Mouse (Mus musculus) thymus, postnatal 36 days (tissue): ENCODE results near the gene Usp7.

ENCODE experiments used
- DNase-seq, 2 experiments: peaks; one replicate each; pipeline ENCODE4 v3.0.0; 2022; ENCODE audit warnings: mixed read lengths in 2 of 2

Usp7 gene

GRCm38 (mm10) chr16:8715513-8716080 lies 76.5 kb downstream of the Usp7 start:
- no peak for DNase-seq

GRCm38 (mm10) chr16:8714851-8715250 lies 77.3 kb downstream of the Usp7 start:
- DNase-seq: no peak

- DNase-seq: no peak
Observed at GRCm38 (mm10) chr16:8711998-8712397, 80.1 kb downstream of the Usp7 start.

- DNase-seq: no peak
Observed at GRCm38 (mm10) chr16:8700586-8700985, 91.5 kb downstream of the Usp7 start.

GRCm38 (mm10) chr16:8699556-8699955 lies 92.6 kb downstream of the Usp7 start:
- no peak for DNase-seq

- no peak for DNase-seq
Observed at GRCm38 (mm10) chr16:8691206-8691605, 100.9 kb downstream of the Usp7 start.

- DNase-seq: no peak
Observed at GRCm38 (mm10) chr16:8689979-8690656, 102.0 kb downstream of the Usp7 start.

GRCm38 (mm10) chr16:8687559-8688112 lies 104.5 kb downstream of the Usp7 start:
- DNase-seq: no peak

GRCm38 (mm10) chr16:8686871-8687535 lies 105.1 kb downstream of the Usp7 start:
- DNase-seq: no peak

GRCm38 (mm10) chr16:8686121-8686870 lies 105.8 kb downstream of the Usp7 start:
- peak; percentile 69 to 71 for DNase-seq

GRCm38 (mm10) chr16:8685087-8685486 lies 107.0 kb downstream of the Usp7 start:
- no peak for DNase-seq

- no peak for DNase-seq
Observed at GRCm38 (mm10) chr16:8680470-8680869, 111.6 kb downstream of the Usp7 start, which contains the start of gene Gm5767. Gene Gm5767 (plus strand): TSS chr16:8680770.

GRCm38 (mm10) chr16:8679780-8680179 lies 112.3 kb downstream of the Usp7 start:
- DNase-seq: no peak

- no peak for DNase-seq
Observed at GRCm38 (mm10) chr16:8678676-8679075, 113.4 kb downstream of the Usp7 start.

GRCm38 (mm10) chr16:8678035-8678434 lies 114.1 kb downstream of the Usp7 start:
- no peak for DNase-seq

- peak; percentile 42 to 46 for DNase-seq
Observed at GRCm38 (mm10) chr16:8676800-8677199, 115.3 kb downstream of the Usp7 start.

GRCm38 (mm10) chr16:8676228-8676627 lies 115.9 kb downstream of the Usp7 start:
- no peak for DNase-seq

GRCm38 (mm10) chr16:8675559-8675958 lies 116.5 kb downstream of the Usp7 start:
- DNase-seq: no peak

GRCm38 (mm10) chr16:8674165-8674564 lies 117.9 kb downstream of the Usp7 start:
- peak; percentile 68 to 72 for DNase-seq

- DNase-seq: no peak
Observed at GRCm38 (mm10) chr16:8673343-8673742, 118.8 kb downstream of the Usp7 start.

GRCm38 (mm10) chr16:8672811-8673210 lies 119.3 kb downstream of the Usp7 start:
- DNase-seq: no peak

GRCm38 (mm10) chr16:8672350-8672687 lies 119.8 kb downstream of the Usp7 start:
- DNase-seq: no peak
